Mouse (Mus musculus): ENCODE measurements at regions not wholly inside any gene's neighbourhood (a gene's known extent, or its start where the extent isn't known, plus 50 kb on each side); places are given as distances from the start of the nearest gene placed in this dataset.

DNA sequence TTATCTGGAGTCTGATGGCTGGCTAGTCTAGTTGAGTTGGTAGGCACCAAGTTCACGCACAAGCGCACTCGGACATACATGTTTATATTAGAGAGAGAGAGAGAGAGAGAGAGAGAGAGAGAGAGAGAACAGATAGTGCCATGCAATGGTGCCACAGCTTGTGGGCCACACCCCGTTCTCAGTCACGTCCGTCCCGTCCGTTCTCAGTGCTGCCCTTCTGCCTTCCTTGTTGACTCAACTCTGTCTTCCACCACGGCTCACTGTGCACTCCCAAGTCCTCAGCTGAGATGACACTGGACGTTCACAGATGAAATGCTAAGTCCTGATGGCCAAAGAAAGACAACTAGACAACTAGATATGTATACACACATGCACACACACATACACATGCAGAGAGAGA, 92.2 kb downstream of the Gm11011 start:
- TF ChIP-seq MAX (IDR thresholded peaks at IDR 0.05; ENCODE audit: low read length) (no peak), JUND (conservative IDR thresholded peaks at IDR 0.05; ENCODE audit: low read depth, low read length) (no peak), PAX5 (IDR thresholded peaks at IDR 0.05; ENCODE audit: low read length) (no peak), ZKSCAN1 (IDR thresholded peaks at IDR 0.05; ENCODE audit: borderline replicate concordance, low read depth, low read length) (no peak), CTCF (conservative IDR thresholded peaks at IDR 0.05 in 1 of 2, IDR thresholded peaks at IDR 0.05 in 1 of 2; ENCODE audit: low read depth in 2 of 2, low read length in 2 of 2) (no peak), MAZ (IDR thresholded peaks at IDR 0.05; ENCODE audit: low read depth, low read length) (no peak), ZC3H11A (IDR thresholded peaks at IDR 0.05; ENCODE audit: low read depth, low read length) (no peak), EP300 (IDR thresholded peaks at IDR 0.05; ENCODE audit: low read length) (no peak), MXI1 (IDR thresholded peaks at IDR 0.05; ENCODE audit: low read depth, low read length) (no peak), MAFK (IDR thresholded peaks at IDR 0.05; ENCODE audit: insufficient replicate concordance, low read length) (no peak), IRF4 (IDR thresholded peaks at IDR 0.05; ENCODE audit: low read depth, low read length) (no peak), MYC (IDR thresholded peaks at IDR 0.05; ENCODE audit: low read depth, low read length) (no peak), TCF12 (IDR thresholded peaks at IDR 0.05; ENCODE audit: low read depth, low read length) (no peak), SIN3A (IDR thresholded peaks at IDR 0.05; ENCODE audit: low read length) (no peak)

All from CH12.LX (cell line).